Mouse (Mus musculus) heart, embryonic 14.5 days (tissue): Measurements from ENCODE around the gene Serpina1e. TPM values are rescaled to one million over a fixed set of nuclear protein-coding genes. Genes with fewer than 3 reads are reported as not detected.
"Not testable (repeated sequence)": the region's sequence is repeated elsewhere in the genome, so short reads cannot be mapped to it uniquely, and the experiment has no call there.

Source experiments
- ATAC-seq: fragments of 200-750 bp; cut with Nextera tagmentation; 2 replicates; pipeline ENCODE4 v1.8.0; 2017; ENCODE audit warnings: low read depth, moderate TSS enrichment; ENCODE audit not compliant: insufficient number of reproducible peaks, insufficient read depth, low FRiP score
- H3K27ac ChIP-seq, 2 experiments: fragments of 200-500 bp in 1 of 2; fragments of 300-500 bp in 1 of 2; sonication (generic) in 1 of 2; replicated peaks in 1 of 2; 2 replicates each; pipeline ENCODE4 v1.5.1; 2012 to 2014; ENCODE audit warnings: low read depth in 2 of 2, low read length in 2 of 2, control low read depth in 1 of 2, mild to moderate bottlenecking in 1 of 2, mixed read lengths in 1 of 2; ENCODE audit not compliant: control insufficient read depth in 1 of 2, insufficient read depth in 1 of 2
- H3K27me3 ChIP-seq: fragments of 300-500 bp; sonication (generic); 2 replicates; pipeline ENCODE4 v1.6.1; 2014; ENCODE audit warnings: mild to moderate bottlenecking, low read length, control low read depth; ENCODE audit not compliant: control insufficient read depth, insufficient read depth
- H3K36me3 ChIP-seq: fragments of 300-500 bp; sonication (generic); 2 replicates; pipeline ENCODE4 v1.6.1; 2014; ENCODE audit warnings: mild to moderate bottlenecking, control low read depth, low read length, mixed read lengths; ENCODE audit not compliant: control insufficient read depth, insufficient read depth
- H3K4me1 ChIP-seq, 2 experiments: fragments of 200-500 bp in 1 of 2; fragments of 300-500 bp in 1 of 2; sonication (generic) in 1 of 2; 2 replicates each; pipeline ENCODE4 v1.6.1; 2012 to 2014; ENCODE audit warnings: low read length in 2 of 2, control low read depth in 1 of 2, mixed read lengths in 1 of 2; ENCODE audit not compliant: control insufficient read depth in 2 of 2, insufficient read depth in 2 of 2
- H3K4me2 ChIP-seq: fragments of 300-500 bp; sonication (generic); 2 replicates; pipeline ENCODE4 v1.6.1; 2014; ENCODE audit warnings: mild to moderate bottlenecking, low read length
- H3K4me3 ChIP-seq, 2 experiments: fragments of 200-500 bp in 1 of 2; fragments of 300-500 bp in 1 of 2; sonication (generic) in 1 of 2; 2 replicates each; pipeline ENCODE4 v1.5.1; 2012 to 2014; ENCODE audit warnings: low read length in 2 of 2, mild to moderate bottlenecking in 2 of 2, control low read depth in 1 of 2, low read depth in 1 of 2, moderate library complexity in 1 of 2; ENCODE audit not compliant: control insufficient read depth in 1 of 2, insufficient read depth in 1 of 2
- H3K9ac ChIP-seq: fragments of 300-500 bp; sonication (generic); 2 replicates; pipeline ENCODE4 v1.6.1; 2014; ENCODE audit warnings: mild to moderate bottlenecking, low read length
- H3K9me3 ChIP-seq: fragments of 300-500 bp; sonication (generic); 2 replicates; pipeline ENCODE4 v1.6.1; 2016; ENCODE audit warnings: low read length, control low read depth; ENCODE audit not compliant: control insufficient read depth
- WGBS: fragments of 180-500 bp; shearing (Covaris S2); extraction: QIAGEN DNeasy Blood & Tissue Kit; methylation state at CpG from one replicate; pipeline ENCODE4 v1.1.7; 2014; 5-methylcytosine and 5-hydroxymethylcytosine counted together
- polyA plus RNA-seq: library from polyadenylated mRNA; unstranded; fragments of >200 nt; fragmentation: Nextera tagmentation; extraction: Ambion mirVana; gene quantifications from 2 replicates; pipeline ENCODE4 v1.2.1, GENCODE M21; 2014

Serpina1e gene
- polyA plus RNA-seq, 1 experiment from 2014 or later, result not detected

GRCm38 (mm10) chr12:103962860-103963259 lies 4.1 kb upstream of the Serpina1e start:
- H3K36me3 ChIP-seq, result no peaks in the 10 kb centered on the region
- H3K9ac ChIP-seq, result no peak overlapping the region
- H3K4me2 ChIP-seq, result no peak overlapping the region
- 0 out of 2 replicates have a peak, but pooled peaks cover 2% of the 10 kb centered on the region for H3K9me3 ChIP-seq
- H3K4me3 ChIP-seq, result no peak overlapping the region
- ATAC-seq, result no peak
- H3K27ac ChIP-seq, result no peak overlapping the region
- WGBS, result 79% methylated on average over 8 of the region's 8 CpGs
- H3K27me3 ChIP-seq, result no peaks in the 10 kb centered on the region
- H3K4me1 ChIP-seq, result no peaks in the 10 kb centered on the region

GRCm38 (mm10) chr12:103962337-103962736 lies 3.6 kb upstream of the Serpina1e start:
- no peaks in the 10 kb centered on the region for H3K27me3 ChIP-seq
- no peak overlapping the region for H3K4me2 ChIP-seq
- ATAC-seq, result no peak
- no peak overlapping the region for H3K9ac ChIP-seq
- H3K4me3 ChIP-seq, result no peak overlapping the region
- H3K9me3 ChIP-seq, result no peaks in the 10 kb centered on the region
- H3K27ac ChIP-seq, result no peak overlapping the region
- WGBS, result 80% methylated on average over 5 of the region's 5 CpGs
- no peaks in the 10 kb centered on the region for H3K36me3 ChIP-seq
- H3K4me1 ChIP-seq, result no peaks in the 10 kb centered on the region

- WGBS, result 89% methylated on average over 1 of the region's 1 CpGs
Measured at GRCm38 (mm10) chr12:103961716-103962115, 2.9 kb upstream of the Serpina1e start.

GRCm38 (mm10) chr12:103956555-103956954 lies 2.2 kb downstream of the Serpina1e start:
- not testable (repeated sequence) for H3K9ac ChIP-seq, H3K27me3 ChIP-seq, H3K27ac ChIP-seq, H3K4me3 ChIP-seq, H3K4me2 ChIP-seq, H3K4me1 ChIP-seq, H3K9me3 ChIP-seq, ATAC-seq, H3K36me3 ChIP-seq
- WGBS, result 40% methylated on average over 1 of the region's 2 CpGs

More at GRCm38 (mm10) chr12:103961716-103962115, 2.9 kb upstream of the Serpina1e start:
- Histone ChIP-seq H3K9ac (no peak overlapping the region), H3K4me2 (no peak overlapping the region), H3K4me3 (no peak overlapping the region), H3K36me3 (no peaks in the 10 kb centered on the region), H3K9me3 (no peaks in the 10 kb centered on the region), H3K27ac (no peak overlapping the region), H3K4me1 (no peaks in the 10 kb centered on the region), H3K27me3 (no peaks in the 10 kb centered on the region)
- ATAC-seq, result no peak

- not testable (repeated sequence) for H3K36me3 ChIP-seq, H3K9ac ChIP-seq, H3K4me3 ChIP-seq, ATAC-seq, H3K27ac ChIP-seq, H3K4me2 ChIP-seq, H3K27me3 ChIP-seq, H3K9me3 ChIP-seq, H3K4me1 ChIP-seq
- 56% methylated on average over 3 of the region's 3 CpGs for WGBS
Measured at GRCm38 (mm10) chr12:103952972-103953371, 5.8 kb downstream of the Serpina1e start.

- 61% methylated on average over 4 of the region's 4 CpGs for WGBS
- Histone ChIP-seq H3K4me3 (no peak overlapping the region), H3K9ac (no peak overlapping the region), H3K9me3 (no peaks in the 10 kb centered on the region), H3K4me1 (no peaks in the 10 kb centered on the region), H3K4me2 (no peak overlapping the region), H3K36me3 (no peaks in the 10 kb centered on the region), H3K27ac (no peak overlapping the region), H3K27me3 (no peaks in the 10 kb centered on the region)
- no peak for ATAC-seq
Measured at GRCm38 (mm10) chr12:103946243-103946642, 12.5 kb downstream of the Serpina1e start.

GRCm38 (mm10) chr12:103909181-103909580 lies 49.6 kb downstream of the Serpina1e start:
- not testable (repeated sequence) for H3K9me3 ChIP-seq, H3K27me3 ChIP-seq, H3K36me3 ChIP-seq, H3K27ac ChIP-seq, H3K9ac ChIP-seq, H3K4me3 ChIP-seq, H3K4me1 ChIP-seq, ATAC-seq, H3K4me2 ChIP-seq
- 92% methylated on average over 10 of the region's 16 CpGs for WGBS

- 41% methylated on average over 1 of the region's 1 CpGs for WGBS
- not testable (repeated sequence) for H3K4me2 ChIP-seq, H3K27ac ChIP-seq, H3K4me3 ChIP-seq, H3K27me3 ChIP-seq, H3K9ac ChIP-seq, H3K36me3 ChIP-seq, H3K4me1 ChIP-seq, ATAC-seq, H3K9me3 ChIP-seq
Measured at GRCm38 (mm10) chr12:103907746-103908145, 51.0 kb downstream of the Serpina1e start.
